Mouse (Mus musculus) thymus, postnatal 14 days (tissue): Measurements from ENCODE around the gene Galk2.

Experiments
- DNase-seq: peaks from one replicate; pipeline ENCODE4 v3.0.0; 2021

Galk2 gene

DNA sequence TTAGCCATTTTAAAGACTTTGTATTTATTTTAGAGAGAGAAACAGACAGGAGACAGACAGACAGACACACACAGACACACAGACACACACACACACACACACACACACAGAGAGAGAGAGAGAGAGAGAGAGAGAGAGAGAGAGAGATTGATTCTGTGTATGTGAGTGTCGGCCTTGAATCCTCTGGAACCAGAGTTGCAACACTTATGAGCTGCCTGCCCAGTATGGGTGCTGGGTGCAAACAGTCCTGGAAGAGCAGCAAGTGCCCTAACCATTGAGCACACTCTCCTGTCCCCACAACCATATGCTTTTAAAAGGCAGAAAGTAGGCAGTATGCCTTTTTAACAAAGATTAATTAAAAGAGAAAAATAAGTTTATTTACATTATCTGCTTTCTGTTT, 109.9 kb downstream of the Galk2 start:
- DNase-seq, result no peak

DNA sequence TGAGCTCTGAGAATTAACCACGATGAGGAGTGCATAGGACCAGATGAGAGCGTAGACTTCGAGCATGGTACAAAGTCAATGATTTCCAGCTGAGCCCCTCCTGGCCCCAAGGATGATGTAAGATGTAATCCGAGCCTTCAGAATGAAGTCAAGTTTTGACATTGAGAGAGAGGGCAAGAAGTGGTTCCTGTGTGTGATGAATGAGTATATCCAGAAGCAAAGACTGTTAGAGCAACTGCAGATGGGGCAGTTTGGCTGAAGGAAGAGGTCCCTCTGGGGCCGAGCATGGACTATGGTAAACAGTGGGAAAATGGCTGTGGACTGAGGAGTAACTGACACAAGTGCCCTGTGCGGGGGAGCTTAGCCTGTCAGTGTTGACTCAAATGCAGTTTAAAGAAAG, 114.3 kb downstream of the Galk2 start:
- DNase-seq, result no peak

DNA sequence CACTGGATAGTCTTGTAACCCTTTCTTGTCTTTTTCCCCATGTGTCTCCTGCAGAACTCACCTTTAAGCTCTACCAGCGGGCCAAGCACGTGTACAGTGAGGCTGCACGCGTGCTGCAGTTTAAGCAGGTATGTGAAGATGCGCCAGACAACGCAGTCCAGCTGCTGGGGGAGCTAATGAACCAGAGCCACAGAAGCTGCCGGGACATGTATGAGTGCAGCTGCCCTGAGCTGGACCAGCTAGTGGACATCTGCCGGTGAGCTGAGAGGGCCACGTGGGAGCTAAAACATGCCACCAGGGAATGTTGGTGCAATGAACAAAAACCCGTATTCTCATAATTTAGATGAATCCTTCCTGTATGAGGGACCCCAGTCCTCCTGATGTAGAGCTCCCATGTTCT, 116.3 kb downstream of the Galk2 start:
- no peak for DNase-seq

DNA sequence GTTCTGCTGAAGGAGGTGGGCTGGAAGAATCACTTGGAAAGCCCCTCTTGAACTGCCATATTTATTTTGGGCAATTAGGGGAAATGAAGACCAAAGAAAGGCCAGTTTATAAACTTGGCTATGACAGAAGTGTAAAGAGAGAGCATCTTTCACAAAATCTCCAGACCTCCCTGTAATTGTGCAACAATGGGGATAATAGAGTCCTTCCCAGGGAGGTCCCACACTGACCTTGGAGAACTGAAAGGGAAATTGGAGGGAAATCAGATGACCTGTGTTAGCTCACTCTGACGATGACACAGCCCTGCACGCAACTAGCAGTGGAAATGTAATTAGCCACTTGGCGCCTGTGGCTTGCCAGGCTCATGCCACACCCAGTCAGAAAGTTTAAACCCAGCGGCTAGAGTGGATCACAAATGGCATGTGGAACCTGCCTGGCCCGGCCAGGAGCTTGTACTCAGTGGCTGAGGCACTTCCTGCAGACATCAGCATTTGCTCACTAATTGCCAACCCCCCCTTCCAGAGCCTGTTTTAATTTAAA, 117.0 kb downstream of the Galk2 start:
- DNase-seq, result no peak

DNA sequence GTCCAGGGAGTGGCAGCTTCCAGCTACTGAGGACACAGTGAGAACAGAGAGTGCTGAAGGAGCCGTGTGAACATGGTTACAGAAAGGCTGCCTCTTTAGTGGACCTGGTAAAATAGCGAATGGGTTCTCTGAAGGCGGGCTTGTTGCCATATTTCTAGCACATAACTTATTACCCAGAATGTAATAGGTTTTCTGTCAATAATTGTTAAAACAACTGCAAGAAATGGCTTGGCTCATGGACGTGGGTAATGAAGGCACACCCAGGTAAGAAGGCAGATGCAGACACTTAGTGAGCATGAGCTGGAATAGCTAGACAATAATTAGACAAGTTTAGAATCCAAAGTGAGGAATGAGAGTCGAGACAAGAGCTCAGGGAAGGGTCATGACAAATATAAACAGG, 143.4 kb downstream of the Galk2 start:
- no peak for DNase-seq

DNA sequence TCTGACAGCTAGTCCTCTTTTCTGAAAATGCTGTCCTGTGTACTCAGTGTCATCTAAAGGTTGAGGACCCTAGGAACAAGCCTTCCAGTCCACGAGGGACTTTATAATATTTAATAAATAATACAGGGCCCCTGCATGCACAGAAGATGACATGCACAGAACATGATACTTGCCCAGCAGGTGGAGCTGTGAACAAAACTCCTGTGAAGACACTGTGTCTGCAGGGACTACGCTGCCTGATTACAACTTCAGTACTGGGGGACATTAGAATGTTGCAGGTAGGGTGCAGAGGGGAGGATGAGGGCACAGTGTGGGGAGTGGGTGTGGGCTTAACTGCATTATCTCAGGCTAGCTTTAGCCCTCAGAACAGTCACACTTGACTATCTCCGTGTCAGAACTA, 147.2 kb downstream of the Galk2 start:
- peak; percentile 48 for DNase-seq

DNA sequence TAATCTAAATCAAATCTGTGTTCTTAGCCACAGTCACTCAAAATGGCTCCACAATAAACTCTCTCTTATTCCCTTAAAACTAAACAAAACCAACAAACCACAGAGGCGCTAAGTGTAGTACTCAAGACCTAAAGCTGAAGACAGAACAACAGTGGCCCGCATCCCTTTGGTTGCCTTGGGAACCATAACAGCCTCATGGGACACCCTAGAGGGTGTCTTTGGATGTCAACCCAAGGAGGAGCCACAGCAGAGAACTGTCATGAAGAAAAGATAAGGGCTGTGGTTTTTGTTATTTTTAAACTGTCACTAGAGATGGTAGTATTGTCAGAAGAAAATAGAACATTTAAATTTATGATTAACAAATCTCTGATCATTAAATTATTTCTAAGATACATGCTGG, 147.8 kb downstream of the Galk2 start:
- DNase-seq, result no peak

DNA sequence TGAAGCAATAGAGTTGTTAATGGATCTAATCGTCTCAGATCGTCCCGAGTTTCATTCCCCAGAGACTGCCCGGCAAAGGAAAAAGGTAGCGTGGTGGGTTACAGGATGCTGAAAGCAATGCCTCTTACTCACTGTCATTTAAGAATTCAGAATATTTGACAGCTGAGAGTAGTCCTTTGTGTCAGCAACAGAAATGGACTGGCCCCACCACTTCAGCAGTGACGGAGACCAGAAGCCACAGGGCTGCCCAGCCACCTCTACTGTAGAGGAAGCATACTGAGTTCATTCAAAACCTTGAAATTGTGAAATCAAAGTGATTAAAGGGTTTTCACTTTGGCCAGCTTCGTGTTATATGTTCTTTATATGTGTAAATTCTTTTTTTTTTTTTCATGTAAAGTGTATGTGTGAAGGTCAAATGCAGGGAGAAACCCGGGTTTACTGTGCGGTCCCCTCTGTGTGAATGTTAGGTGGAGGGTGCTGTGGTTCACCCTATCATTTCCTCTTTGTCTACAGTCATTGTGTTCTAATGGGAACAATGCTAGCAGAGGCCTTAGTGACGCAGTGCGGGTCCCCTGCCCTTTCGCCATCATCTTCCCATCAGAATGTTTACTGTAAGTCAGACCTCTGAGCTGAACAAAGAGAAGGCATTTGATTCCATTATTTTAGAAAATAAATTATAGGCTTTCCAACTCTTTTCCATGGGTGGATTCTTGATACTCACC, 156.2 kb downstream of the Galk2 start:
- no peak for DNase-seq

DNA sequence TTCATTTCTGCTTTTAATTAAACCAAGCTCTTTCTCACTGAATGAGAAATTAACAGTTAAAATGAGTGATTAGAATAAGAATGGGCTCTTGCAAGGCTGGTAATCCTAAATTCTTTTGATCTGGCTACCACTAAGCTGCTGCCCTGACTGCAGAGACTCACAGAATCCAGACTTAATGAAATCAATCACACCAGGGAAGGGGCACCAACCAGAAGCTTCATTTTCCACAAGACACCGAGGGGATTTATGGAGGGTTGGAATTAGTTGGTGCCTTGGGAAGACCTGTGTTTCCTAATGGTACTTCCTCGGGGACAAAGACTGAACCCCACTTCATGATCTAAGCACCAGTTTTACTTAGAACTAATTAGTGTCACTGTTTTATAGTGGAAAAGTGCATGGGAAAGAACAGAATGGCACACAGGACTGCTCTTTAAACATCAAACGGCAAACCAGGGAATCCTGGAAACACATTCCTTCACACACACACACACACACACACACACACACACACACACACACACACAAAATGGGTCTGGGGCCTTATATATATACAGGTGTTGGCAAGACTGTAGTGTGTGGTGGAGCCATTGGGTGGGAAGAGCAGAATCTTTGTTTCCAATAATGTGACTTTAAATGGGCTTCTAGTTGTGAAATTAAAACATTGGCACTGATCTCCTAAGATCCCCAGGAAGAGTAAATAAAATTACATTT, 157.0 kb downstream of the Galk2 start:
- no peak for DNase-seq

DNA sequence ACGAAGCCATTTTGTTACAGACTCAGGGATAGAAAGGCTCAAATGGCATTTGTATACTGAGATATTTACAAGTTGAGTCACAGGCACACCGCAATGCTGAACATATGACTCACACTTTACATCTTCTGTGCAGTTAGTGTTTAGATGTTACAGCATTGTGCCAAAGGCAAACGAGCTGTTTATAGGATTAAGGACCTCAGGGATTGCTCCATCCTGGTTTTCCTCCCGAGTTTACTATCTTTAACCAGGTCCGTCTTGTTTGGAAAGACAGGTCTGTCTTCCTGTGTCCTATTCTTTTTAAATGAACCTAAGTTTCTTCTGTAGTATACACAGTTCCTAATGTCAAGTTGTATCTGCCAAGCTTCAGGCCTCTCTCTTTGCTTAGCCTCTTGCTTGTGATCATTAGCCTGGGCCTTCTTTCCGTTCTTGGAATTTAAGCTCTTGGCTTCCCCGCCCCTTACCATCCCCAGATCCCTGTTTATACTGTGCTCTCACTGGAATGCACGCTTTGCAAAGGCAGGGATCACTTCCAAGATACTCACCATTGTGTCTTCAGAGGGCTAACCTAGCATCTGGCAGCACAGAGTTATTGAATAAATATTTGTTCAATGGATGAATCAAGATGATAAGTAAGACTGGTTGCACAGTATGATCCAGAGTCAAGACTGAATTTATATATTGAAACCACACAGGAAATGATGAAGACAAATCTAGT, 172.4 kb downstream of the Galk2 start:
- no peak for DNase-seq

DNA sequence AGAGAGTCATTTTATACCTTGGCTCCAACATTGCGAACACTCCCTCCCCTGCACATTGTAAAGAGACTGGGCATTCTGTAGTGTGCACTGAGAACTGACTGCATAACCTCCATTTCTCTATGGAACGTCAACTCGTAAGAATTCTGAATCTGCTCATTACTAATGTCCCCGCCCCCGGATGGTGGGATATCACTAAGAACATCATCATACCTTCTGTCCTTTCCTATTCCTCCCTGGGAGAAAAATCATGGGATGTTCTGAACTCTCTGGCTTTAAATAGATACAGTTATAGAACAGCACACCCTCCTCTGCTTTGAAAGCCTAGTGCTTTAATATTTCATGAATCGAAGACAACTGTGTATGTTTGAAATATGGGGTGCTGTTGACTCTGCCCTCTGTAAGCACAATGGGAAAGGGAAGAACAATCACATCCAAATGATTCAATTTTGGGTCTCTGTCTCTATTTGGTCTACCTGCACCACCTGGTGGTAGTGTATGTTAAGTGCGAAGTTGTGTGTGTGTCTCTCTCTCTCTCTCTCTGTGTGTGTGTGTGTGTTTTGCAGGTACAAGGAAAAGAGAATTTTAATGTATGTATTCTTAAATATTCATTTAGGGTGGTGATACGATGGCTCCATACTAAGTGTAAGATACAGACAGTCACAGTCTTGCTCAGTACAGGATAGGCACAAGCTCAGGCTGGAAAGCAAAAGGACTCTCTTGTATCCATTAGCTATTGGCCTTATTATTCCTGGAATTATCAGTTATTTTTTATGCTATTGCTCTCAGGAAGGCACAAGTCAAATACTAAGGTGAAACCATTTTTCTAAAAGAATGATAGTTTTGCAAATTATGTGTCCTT, 174.4 kb downstream of the Galk2 start:
- peak; percentile 7 for DNase-seq
